8 mouse cellular contexts compared by ENCODE assay signal in the genomic region with DNA sequence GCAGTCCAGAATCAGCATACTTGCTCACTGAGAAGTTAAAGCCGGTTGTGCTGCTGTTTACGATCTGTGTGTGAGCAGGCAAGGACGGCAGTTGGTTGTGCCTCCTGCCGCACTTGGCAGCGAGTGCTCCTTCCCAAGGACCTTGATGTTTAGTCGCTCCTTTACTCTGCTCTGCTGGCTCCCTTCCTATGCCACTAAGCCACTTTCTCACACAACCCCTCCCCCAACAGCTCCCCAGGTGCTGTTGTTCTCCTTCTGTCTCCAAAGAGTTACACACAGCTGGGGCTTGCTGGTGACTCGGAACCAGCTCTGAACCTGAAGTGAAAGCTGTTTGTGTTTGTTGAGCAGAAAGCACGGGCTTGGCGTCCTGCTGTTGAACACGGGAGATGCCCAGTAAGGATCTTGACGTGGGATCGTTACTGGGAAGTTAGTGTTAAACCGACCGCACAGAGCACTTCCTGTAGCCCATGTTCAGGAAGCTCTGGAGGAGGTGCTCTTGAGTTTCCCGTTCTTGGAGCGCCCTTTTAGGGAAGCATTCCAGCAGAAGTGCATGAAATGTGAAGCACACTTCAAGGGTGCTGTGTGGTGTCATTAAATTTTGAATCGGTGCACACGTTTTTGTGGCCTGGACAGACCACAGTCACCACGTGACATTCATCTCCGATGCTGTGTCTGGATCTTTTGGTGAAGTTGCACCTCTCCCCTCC.
DNase-seq lines count a peak whose midpoint lies in the region; ATAC-seq and TF ChIP-seq lines count a peak whose summit lies in the region.

No protein-coding gene starts in this region.

- H3K27me3 ChIP-seq in intestine, embryonic 15.5 days (replicated peaks) = no peaks in the 10 kb centered on the region
- no peaks in the 10 kb centered on the region for H3K27me3 ChIP-seq in liver, postnatal 0 days (ENCODE audit: insufficient read depth, low read length)
- H3K27me3 ChIP-seq in neural tube, embryonic 11.5 days (ENCODE audit: control insufficient read depth, insufficient read depth, low read length) = no peaks in the 10 kb centered on the region
- H3K27me3 ChIP-seq in thymus, adult 2 months (ENCODE audit: control insufficient read depth, insufficient read depth, low read length) = no peaks in the 10 kb centered on the region

- peak overlapping the region; percentile 9 for H3K27ac ChIP-seq in intestine, embryonic 15.5 days
- peak overlapping the region; percentile 96 for H3K27ac ChIP-seq in liver, postnatal 0 days (ENCODE audit: low read depth)
- 0 out of 2 replicates have a peak overlapping the region, but pooled peaks have one; percentile 0 for H3K27ac ChIP-seq in neural tube, embryonic 11.5 days (ENCODE audit: low read depth, low read length)
- H3K27ac ChIP-seq in thymus, adult 2 months (ENCODE audit: control insufficient read depth, insufficient read depth, low read length) = peak overlapping the region; percentile 96

- WGBS in intestine, embryonic 15.5 days = 3% methylated on average over 20 of the region's 20 CpGs
- 2% methylated on average over 20 of the region's 20 CpGs for WGBS in liver, postnatal 0 days (ENCODE audit: insufficient replicate concordance)
- 3% methylated on average over 20 of the region's 20 CpGs for WGBS in neural tube, embryonic 11.5 days
- 1% methylated on average over 20 of the region's 20 CpGs for WGBS in thymus, adult 2 months

- peak; percentile 71 for TF ChIP-seq POLR2A in thymus, adult 2 months (IDR thresholded peaks at IDR 0.05; ENCODE audit: control insufficient read depth, extremely low read depth, insufficient read depth, low read length, poor library complexity)

- no peaks in the 10 kb centered on the region for H3K9me3 ChIP-seq in intestine, embryonic 15.5 days
- H3K9me3 ChIP-seq in liver, postnatal 0 days (ENCODE audit: low read length) = no peaks in the 10 kb centered on the region
- no peaks in the 10 kb centered on the region for H3K9me3 ChIP-seq in neural tube, embryonic 11.5 days (ENCODE audit: control insufficient read depth, low read length)

- ATAC-seq in cerebellum, adult (ENCODE audit: insufficient number of reproducible peaks, low FRiP score, low TSS enrichment) = 0 out of 2 replicates have a peak, but pooled peaks have one; percentile 31
- ATAC-seq in intestine, embryonic 15.5 days = peak; percentile 69
- peak; percentile 68 for ATAC-seq in liver, postnatal 0 days
- peak; percentile 31 for ATAC-seq in neural tube, embryonic 11.5 days (ENCODE audit: insufficient read depth, low FRiP score, low TSS enrichment)

- peak overlapping the region; percentile 35 for H3K4me3 ChIP-seq in intestine, embryonic 15.5 days (replicated peaks)
- peak overlapping the region; percentile 50 for H3K4me3 ChIP-seq in liver, postnatal 0 days (ENCODE audit: low read depth, low read length)
- H3K4me3 ChIP-seq in neural tube, embryonic 11.5 days (ENCODE audit: low read depth, low read length) = peak overlapping the region; percentile 6
- H3K4me3 ChIP-seq in thymus, adult 2 months (ENCODE audit: control insufficient read depth, insufficient read depth, low read length) = peak overlapping the region; percentile 55

- TF ChIP-seq CTCF in liver, postnatal 0 days (IDR thresholded peaks at IDR 0.05; ENCODE audit: low read depth) = no peak
- no peak for TF ChIP-seq CTCF in thymus, adult 2 months (IDR thresholded peaks at IDR 0.05; ENCODE audit: borderline replicate concordance, control insufficient read depth, extremely low read depth, insufficient read depth, low read length, poor library complexity)

- H3K9ac ChIP-seq in intestine, embryonic 15.5 days = peak overlapping the region; percentile 39
- H3K9ac ChIP-seq in liver, postnatal 0 days (replicated peaks) = peak overlapping the region; percentile 68
- H3K9ac ChIP-seq in neural tube, embryonic 11.5 days (ENCODE audit: low read length) = peak overlapping the region; percentile 23; the same call in 1 of the 2 replicates

- peak overlapping the region; percentile 82 for H3K4me2 ChIP-seq in intestine, embryonic 15.5 days (replicated peaks)
- H3K4me2 ChIP-seq in liver, postnatal 0 days (ENCODE audit: low read depth, low read length) = peak overlapping the region; percentile 74
- H3K4me2 ChIP-seq in neural tube, embryonic 11.5 days (ENCODE audit: low read depth) = peak overlapping the region; percentile 57

- DNase-seq in cerebellum, adult 11 months = no peak
- peak; percentile 34 for DNase-seq in cerebellum, adult 8-10 months
- DNase-seq in gastrocnemius, postnatal 10 days = peak; percentile 29
- peak; percentile 69 for DNase-seq in liver, postnatal 0 days
- DNase-seq in neural tube, embryonic 11.5 days (ENCODE audit: low spot score) = peak; percentile 46
- DNase-seq in thymus, adult 2 months = peak; percentile 86

- H3K4me1 ChIP-seq in intestine, embryonic 15.5 days (replicated peaks) = peaks cover 13% of the 10 kb centered on the region; the same call in 1 of the 2 replicates
- H3K4me1 ChIP-seq in liver, postnatal 0 days (ENCODE audit: insufficient read depth) = peaks cover 66% of the 10 kb centered on the region
- peaks cover 11% of the 10 kb centered on the region for H3K4me1 ChIP-seq in neural tube, embryonic 11.5 days (ENCODE audit: control insufficient read depth, insufficient read depth, low read length)
- H3K4me1 ChIP-seq in thymus, adult 2 months (replicated peaks; ENCODE audit: control insufficient read depth, insufficient read depth, low read length) = peaks cover 44% of the 10 kb centered on the region

- peak; percentile 43; the same call in 1 of the 2 replicates for TF ChIP-seq EP300 in liver, postnatal 0 days (IDR thresholded peaks at IDR 0.05; ENCODE audit: low read depth)

- H3K36me3 ChIP-seq in intestine, embryonic 15.5 days = no peaks in the 10 kb centered on the region
- no peaks in the 10 kb centered on the region; the same call in 1 of the 2 replicates for H3K36me3 ChIP-seq in liver, postnatal 0 days (replicated peaks; ENCODE audit: insufficient read depth, low read length)
- H3K36me3 ChIP-seq in neural tube, embryonic 11.5 days (ENCODE audit: control insufficient read depth, insufficient read depth, low read length) = no peaks in the 10 kb centered on the region
- no peaks in the 10 kb centered on the region for H3K36me3 ChIP-seq in thymus, adult 2 months (ENCODE audit: control insufficient read depth, insufficient read depth, low read length)

Comparison
In these comparisons a context has a peak if more than half of its experiments do, and no peak if none do; other contexts are left out.
1. H3K27ac ChIP-seq: peak in every context shown above with its lines; median percentile 96 in liver, postnatal 0 days; 96 in thymus, adult 2 months; 9 in intestine, embryonic 15.5 days; 0 in neural tube, embryonic 11.5 days.